Mouse (Mus musculus): ENCODE measurements around the gene Wdtc1. TPM values are rescaled to one million over a fixed set of nuclear protein-coding genes. Genes with fewer than 3 reads are reported as not detected.
A peak's percentile ranks its signal among the peaks of the same experiment; 100 is the strongest.

The Wdtc1 gene
- total RNA-seq (2015) (16.5 and 18.5 TPM in 2 replicates), total RNA-seq (2017) (11.6 and 14.1 TPM in 2 replicates)

DNA sequence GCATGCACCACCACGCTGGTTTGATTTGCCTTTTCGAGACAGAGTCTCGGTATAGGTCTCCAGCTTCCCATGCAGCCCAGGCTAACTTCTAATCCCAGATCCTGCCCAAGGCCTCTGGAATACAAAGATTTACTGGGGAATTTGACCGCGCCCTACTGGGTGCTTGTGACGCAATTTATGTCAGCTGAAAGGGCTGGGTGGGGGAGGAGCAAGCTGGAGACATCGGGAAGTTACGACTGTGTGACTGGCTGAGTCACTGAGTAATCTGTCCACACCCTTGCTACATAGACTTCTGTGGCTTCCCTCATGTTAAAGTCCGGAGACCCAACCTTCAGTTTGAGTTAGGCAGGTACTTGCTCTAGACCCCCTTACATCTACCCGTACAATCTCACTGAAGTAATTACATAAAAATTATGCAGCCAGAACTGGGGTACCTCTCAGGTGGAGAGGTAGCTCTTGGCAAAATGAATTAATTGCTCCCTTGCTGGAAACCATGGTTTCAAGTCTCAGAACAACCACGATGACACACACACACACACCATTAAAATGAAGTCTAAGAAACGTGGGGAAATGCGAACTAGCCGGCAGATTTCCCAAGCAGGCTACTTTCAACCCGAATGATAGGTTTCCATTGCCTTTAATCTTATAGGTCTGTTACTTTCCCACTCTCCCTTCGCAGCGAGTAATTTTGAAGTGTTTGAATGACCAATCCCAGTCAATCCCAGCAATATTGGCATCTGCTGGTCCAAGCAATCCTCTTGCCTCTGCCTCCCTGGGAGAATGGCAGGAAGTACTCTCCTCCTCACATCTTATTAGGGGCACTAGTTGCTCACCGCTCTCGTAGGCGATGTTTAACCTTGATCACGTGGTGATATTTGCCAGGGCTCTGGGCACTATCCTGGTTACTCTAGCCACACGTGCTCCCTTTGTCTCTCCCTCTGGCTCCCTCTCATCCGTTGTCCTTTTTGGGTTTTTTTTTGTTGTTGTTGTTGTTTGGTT lies at the start of gene Wdtc1:
Gene Wdtc1, minus strand, starts transcription at position 115 of the 999 bp plus-strand sequence.
- peak; percentile 99 for ATAC-seq (ENCODE audit: poor library complexity, severe bottlenecking)

DNA sequence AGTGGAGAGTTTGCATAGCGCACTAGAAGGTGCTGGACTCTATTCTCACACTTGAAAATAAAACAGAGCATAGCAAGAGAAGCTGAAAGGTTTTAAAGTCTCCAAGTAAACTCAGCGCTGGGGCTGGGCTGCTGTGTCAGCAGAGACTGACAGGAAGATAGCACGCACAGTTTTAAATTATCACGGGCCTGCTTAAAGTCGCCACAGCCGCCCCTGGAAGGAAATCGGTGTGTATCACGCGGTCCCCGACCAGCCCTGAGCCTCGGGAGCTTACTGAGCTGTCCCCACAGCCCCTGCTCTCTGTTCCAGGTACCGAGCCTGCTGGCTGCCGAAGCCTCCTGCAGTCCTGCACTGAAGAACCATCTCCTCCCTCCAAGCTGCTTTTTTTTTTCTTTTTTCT lies 48.7 kb upstream of the Wdtc1 start:
- no peak for ATAC-seq (ENCODE audit: poor library complexity, severe bottlenecking)

DNA sequence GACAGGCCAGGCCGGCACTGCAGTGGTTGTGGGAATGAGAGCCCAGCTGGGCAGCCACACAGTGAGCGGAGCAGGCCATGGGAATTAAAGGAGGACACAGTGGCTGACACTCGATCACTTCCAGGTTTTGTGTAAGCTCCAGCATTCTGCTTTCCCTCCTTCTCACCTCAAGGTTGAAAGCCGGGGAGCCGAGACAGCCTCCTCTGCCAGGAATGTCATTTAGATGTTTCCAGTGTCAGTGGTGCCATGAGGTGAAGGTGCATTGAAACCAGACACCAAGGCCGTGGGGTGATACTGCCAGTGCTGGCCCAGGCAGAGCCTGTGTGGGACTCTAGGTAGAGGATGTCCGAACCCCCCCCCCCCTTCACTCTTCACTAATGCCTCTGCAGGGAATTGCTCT lies 46.8 kb upstream of the Wdtc1 start:
- no peak for ATAC-seq (ENCODE audit: poor library complexity, severe bottlenecking)

DNA sequence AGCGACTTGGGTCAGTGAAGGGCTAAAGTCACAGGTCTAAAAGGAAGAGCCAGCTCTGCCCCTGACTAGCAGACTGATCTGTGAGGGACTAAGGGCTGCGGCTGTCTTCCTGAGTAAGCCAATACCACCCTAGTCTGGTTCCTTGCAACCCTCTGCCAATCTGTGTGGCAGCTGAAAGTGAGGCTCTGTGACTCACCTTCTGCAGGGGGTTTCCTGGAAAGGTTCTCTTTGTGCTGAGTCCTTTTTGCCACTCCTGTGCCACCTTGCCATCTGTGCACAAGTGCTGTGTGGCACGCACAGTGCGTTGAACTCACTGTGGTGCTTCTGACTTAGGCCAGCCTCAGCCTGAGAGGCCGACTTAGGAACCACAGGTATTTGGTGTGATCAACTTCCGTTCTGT lies 46.2 kb upstream of the Wdtc1 start:
- no peak for ATAC-seq (ENCODE audit: poor library complexity, severe bottlenecking)

DNA sequence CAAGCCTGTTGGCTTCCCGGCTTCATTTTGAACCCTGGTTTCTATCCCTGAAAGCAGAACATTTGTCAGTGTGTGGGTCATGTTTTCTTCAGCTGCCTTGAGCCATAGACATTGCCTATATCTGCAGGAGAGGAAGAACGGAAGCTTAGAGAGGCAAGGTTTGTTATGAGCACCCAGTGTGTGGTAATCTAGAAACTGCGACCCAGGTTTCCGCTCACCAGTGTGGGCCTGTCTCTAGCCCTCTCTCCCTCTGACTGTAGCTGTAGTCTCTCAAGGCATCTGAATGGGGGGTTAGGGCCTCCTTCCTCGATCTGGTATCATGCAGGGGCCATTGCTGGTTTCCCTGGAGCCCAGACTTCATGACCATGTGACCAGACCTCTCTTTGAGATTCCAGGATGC lies 45.3 kb upstream of the Wdtc1 start:
- peak; percentile 29 for ATAC-seq (ENCODE audit: poor library complexity, severe bottlenecking)

DNA sequence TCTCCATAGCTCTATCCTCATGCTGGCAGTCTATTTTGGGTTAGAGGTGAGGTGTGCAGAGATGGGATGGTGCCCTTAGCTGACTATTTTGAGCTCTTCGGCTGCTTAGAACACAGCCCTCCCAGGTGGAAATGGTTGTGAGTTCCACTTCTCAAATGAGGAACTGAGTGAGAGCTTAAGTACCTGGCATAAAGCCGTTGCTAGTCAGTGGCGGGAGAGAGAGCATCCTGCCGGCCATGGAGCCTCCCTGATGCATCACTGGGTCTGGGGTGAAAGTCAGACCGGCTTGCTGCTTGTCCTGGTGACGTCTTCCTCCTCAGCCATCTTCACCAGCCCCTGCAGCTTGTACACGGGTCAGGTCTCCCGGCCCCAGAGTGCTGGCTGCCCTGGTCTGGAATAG lies 44.7 kb upstream of the Wdtc1 start:
- peak; percentile 66 for ATAC-seq (ENCODE audit: poor library complexity, severe bottlenecking)

DNA sequence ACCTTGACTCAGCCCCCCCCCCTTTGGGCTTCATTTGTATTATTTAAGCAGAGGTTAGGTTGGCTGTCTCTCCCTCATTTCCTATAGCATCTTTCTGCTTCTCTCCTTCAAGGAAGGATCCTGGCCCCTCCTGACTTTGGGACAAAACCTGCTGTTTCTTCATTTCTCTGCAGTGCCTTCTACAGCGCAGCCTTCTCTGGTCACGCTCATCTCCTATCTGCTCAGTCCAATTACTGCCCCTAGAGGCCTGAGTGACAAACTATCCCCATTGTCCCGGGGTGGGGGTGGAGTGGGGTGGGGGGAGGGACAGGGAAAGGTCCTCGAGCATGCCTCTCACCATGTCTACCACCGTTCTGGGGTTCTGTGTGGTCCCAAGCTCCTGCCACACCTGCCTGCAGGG lies 44.0 kb upstream of the Wdtc1 start:
- no peak for ATAC-seq (ENCODE audit: poor library complexity, severe bottlenecking)

DNA sequence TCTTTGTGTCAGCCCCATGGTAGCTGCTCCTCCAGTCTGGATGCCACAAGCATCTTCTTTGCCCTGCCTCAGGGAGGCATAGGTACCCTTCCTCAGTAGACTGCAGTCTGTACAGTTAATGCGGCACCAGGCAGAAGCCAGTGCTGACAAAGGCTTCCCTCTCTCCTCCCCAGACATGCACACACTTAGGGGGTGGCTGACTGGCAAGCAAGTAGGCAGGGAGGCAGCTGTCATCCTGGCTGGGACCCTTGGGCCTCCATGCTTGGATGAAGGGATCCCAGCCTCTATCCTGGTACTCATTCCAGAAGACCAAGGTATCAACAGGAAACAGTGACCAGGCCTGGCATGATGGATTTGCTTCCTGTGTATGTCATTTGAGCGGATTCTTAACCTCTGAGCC lies 42.8 kb upstream of the Wdtc1 start:
- no peak for ATAC-seq (ENCODE audit: poor library complexity, severe bottlenecking)

DNA sequence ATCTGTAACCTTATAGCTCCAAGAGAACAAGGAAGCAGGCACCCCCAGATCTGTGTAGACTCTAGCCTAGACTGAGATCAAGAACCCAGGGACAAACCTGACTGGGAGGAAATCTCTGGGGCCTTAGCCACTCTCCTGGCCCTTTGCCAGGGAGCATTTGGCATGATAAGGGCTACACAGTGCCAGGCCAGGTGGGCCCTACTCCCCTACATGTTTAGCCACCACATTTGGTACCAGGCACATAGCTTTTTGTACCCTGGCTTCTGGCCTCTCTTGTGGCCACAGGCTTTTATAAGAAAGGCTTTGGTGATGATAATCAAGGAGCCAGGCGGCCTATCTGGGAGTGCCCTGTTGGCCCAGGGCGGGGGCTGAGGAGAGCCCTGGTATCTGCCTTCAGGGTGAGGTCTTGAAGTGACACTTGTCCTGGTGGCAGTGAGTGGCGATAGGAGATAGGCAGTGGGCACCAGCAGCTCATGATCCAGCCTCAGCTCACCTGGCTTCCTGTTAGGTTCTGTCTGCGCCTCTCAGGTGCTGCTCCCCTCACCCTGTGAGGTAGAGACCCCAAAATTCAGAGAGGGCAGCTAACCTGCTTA lies 41.8 kb upstream of the Wdtc1 start:
- ATAC-seq (ENCODE audit: poor library complexity, severe bottlenecking), result no peak

DNA sequence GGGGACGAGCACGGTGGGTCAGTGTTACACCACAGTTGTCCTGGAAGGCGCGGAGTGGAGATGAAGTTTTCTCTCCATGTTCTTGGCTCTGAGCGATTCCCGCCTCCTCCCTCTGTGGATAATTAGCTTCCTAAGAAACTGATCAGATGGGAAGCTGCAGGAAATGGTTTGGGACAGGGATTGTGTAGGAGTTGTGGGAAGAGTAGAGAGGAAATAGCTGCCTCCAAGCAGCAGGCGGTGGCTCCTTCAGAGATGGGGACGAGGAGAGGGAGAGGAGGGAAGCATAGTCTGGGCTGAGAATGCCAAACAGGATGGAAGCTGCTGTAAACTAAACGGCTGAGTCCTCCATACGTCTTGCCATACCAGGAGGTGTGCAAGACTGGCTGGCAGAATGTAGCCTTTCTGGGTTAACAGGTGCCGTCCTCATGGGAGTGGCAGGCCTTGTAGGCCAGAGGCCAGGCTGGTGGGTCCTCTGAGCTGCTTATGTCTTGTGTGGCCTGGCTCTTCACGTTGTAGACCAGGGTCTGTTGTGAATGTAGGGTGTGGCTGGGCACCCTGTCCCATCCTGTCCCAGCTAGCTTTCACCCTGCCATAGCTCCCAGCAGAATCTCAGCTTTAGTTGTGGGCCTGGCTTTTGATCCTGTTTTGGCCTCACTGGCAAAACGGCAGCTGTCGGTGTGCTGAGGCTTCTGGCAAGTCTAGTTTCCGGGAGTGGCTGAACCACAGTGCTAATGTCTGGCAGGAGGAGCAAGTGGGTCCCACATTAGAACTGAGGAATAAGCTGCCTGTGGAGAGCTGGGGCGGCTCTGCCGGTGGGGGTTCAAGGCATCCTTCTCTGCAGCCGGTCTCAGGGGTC lies 38.1 kb upstream of the Wdtc1 start:
- 0 out of 2 replicates have a peak, but pooled peaks have one; percentile 8 for ATAC-seq (ENCODE audit: poor library complexity, severe bottlenecking)

DNA sequence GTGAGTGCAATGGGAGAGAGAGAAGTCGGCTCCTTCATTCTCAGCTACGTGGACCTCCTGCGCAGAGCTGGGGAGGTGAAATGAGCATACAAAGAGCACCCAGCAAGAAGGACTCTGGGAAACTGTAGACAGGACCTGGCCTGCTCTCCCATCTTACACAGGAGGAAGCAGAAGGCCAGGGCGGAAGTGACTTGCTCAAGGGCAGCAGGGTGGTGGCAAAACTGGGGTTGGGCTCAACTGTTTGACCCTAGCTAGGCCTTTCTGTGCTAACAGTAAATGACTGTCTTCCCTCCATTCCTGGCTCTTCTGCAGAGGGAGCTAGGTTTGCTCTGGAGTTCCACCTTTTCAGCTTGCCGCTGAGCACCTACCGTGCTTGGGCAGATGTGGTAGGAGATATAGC lies 37.3 kb upstream of the Wdtc1 start:
- peak; percentile 91 for ATAC-seq (ENCODE audit: poor library complexity, severe bottlenecking)

DNA sequence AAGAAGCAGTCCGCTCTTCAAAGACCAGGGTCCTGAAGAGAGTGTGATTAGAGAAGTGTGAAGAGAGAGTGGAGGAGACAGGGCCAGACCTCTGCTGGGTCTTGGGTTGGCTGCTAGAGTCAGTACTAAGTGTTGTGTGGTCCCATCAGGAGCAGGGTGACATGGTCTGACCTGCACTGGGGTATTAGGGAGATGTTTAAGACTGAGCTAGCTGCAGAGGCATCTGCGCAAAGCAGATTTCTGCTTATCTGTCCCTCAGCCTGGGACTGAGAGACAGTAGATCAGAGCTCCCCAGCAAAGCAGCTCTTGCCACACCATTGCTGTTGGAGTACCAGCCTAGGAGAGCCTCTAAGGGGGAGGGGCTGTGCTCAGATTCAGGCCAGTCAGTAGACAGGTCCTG lies 36.8 kb upstream of the Wdtc1 start:
- ATAC-seq (ENCODE audit: poor library complexity, severe bottlenecking), result peak; percentile 22

DNA sequence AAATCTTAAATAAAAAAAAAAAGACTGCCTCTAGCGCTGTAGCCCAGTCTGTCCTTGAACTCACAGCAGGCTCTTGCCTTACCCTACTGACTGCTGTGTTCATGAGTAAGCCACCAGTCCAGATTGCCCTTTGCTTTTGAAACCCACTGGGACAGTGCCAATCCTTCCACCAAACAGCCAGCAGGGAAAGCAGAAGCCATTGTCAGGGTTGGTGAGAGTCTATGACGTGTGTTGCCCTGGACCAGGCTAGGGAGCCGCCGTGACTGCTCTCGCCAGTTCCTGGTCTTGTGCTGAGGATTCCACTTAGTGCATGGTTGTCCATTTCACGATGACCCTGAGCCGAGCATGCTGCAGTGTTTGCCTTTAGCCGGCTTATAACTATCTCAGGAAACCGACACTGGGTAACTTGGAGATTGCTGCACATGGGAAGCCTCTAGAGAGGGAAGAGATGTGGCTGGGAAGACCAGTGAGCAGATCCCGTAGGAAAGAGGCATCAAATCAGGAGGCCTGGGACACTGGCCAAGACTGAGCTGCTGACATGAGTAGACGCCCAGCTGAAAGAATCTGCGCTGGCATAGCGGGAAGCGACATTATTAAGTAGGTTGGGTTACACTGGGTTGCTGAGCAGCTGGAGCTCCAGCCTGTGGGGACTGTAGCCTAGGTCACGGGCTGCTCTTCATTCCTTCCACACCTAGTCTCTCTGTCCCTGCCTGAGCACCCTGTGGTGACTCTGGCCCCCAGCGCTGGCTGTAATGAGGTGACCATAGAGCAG lies 35.7 kb upstream of the Wdtc1 start:
- no peak for ATAC-seq (ENCODE audit: poor library complexity, severe bottlenecking)

DNA sequence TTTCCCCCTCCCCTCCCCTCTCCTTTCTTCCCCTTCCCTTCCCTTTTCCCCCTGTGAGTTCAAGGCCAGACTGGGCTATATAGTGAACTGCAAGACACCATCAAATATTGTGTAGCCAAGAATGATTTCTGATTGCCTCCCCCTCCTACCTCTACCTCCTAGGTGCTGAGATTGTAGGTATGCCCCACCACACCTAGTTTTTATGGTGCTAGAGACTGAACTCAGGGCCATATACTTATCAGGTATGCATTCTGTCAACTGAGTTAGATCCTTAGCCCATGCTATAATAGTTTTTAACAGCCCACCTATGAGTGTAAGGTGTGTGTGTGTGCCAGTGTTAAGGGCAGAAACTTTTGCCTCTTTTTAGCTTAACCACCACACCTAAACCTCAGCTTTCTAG lies 33.8 kb upstream of the Wdtc1 start:
- ATAC-seq (ENCODE audit: poor library complexity, severe bottlenecking), result no peak

DNA sequence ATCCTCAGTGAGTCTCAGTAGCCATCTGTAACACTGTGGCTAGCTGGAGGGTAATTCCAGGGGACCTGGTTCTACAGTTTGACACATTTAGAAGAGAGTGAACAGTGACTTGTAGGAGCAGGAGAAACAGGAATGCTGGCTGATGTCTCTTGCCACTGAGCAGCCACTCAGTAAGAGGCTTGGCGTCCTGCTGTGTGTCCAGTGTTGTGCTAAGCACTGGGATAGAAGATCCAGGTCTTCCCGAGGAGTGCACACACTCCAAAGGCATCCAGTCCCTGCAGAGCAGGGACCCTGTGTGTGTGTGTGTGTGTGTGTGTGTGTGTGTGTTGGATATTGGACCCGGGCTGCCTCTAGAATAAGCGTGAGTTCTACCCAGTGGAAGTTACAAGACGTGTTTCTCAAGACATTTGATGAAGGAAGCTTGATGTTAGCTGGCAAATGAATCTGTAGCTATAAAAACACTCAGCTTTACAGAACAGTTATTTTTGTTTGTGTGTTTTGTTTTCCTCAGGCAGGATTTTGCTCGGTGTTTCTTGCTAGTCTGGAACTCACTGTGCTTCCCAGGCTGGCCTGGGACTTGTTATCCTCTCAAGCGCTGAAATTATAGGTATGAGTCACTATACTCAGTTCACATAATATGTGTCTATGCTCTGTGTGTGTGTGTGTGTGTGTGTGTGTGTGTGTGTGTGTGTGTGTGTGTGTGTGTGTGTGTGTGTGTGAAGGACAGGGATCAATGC lies 32.9 kb upstream of the Wdtc1 start:
- no peak for ATAC-seq (ENCODE audit: poor library complexity, severe bottlenecking)

DNA sequence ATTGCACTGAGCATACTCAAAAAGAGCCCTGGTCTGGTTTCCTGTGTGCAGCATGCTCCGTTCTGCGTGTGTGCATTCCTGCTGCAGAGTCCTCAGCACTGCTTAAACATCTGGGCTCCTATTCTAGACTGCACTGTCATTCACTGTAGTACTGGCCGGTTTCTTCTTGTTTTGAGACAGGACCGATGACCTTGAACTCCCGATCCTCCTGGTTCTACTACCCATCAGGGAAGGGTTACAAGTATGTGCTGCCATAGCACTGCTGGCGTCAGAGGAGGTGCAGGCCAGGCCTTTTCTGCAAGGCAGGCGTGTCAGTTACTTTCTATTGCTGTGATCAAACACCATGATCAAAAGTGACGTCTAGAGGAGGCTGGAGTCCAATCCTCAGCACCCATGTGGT lies 27.9 kb upstream of the Wdtc1 start:
- no peak for ATAC-seq (ENCODE audit: poor library complexity, severe bottlenecking)

DNA sequence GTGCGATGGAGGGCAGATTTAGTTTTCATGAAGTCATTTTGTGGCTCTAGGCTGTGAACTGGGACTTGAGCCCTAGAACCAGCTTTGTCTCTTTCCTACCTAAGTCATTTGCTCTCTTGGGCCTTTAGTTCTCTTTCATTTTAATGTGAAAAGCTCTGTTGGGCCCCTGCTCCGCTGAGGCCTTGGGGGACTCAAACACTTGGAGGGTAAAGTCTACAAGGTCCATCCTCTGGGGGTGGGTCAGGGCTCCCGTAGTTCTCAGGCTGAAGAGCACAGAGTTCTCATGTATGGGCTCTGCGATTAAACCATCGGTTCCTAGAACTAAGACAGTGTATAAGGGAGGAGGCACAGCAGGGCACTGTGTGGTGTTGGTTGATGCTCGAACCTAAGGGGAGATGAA lies 27.3 kb upstream of the Wdtc1 start:
- ATAC-seq (ENCODE audit: poor library complexity, severe bottlenecking), result no peak

DNA sequence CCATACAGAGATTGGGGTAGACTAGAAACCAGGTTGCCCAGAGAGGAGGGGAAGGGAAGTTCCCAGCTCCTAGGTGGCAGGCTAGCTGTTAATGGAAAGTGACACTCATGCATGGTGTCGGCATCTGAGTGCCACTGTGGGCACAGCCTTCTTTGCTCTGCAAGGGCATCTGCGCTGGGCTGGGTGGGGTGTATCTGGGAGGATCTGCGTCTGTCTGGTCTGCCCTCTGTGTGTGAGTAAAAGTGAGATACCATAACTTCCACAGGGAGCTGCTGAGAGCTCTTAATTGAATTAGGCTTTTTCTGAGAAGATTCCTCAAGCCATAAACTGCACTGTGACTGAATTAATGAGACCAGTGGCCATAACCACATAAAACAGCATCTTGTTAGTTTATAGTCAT lies 26.6 kb upstream of the Wdtc1 start:
- ATAC-seq (ENCODE audit: poor library complexity, severe bottlenecking), result no peak

DNA sequence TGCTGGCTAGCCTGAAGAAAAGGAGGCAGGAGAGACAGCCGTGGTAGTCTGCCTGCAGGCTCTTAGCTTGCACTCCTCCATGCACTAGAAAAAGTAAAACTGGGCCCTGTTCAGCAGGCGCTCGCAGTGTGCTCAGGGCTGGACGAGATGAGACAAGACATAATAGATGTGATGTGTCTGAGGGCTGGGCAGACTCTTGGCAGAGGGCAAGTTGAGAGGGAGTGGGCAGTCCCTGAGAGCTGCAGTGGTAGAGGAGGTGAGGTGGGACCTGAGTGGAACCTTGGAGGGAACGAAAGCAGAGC lies 25.7 kb upstream of the Wdtc1 start:
- no peak for ATAC-seq (ENCODE audit: poor library complexity, severe bottlenecking)

Data from megakaryocyte, adult 5-6 weeks (primary cell).